Mouse (Mus musculus): Measurements from ENCODE around the gene Ostm1.

Gene Ostm1

DNA sequence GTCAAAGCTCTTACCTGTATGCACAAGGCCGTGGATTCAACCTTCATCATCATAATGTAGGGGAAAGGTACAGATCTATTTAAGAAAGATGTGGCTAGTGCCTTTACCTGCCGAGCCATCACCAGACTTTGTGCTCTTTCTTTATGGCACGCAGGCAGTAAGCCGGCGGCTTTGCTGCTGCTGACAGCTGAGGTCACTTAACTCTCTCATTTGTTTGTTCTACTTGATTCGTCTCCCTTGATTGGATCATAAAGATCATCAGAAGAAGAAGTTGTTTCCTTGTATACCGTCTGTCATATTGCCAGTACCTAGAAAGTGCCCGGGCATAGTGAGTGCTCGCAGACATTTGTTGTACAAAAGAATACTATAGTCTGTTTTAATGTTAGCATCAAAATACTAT is 114.8 kb downstream of the Ostm1 start:
- Histone ChIP-seq H3K27me3 (ENCODE audit: control insufficient read depth, insufficient read depth, low read length, poor library complexity, severe bottlenecking) (no peaks in the 10 kb centered on the region), H3K36me3 (ENCODE audit: control insufficient read depth, insufficient read depth, low read length, poor library complexity, severe bottlenecking) (peaks cover 9% of the 10 kb centered on the region)
- DNase-seq (ENCODE audit: low read depth, low spot score), result no peak

DNA sequence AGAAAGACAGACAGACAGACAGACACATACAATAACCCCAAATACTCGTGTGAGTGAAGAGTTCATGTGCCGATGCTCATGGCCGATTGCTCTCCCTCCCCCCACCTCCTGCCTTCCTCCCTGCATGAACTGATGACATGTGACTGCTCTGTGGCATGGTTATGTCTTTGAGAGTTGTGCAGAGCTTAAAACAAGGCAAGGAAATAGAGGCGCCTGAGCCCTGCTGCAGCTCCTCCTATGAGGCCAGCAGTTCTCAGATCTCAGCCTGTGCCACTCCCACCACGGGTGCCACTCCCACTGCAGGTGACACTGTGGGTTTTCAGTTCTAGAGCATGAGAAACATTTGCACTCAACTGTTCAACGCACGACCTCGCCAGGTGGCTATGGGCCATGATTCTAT is 115.4 kb downstream of the Ostm1 start:
- Histone ChIP-seq H3K27me3 (ENCODE audit: control insufficient read depth, insufficient read depth, low read length, poor library complexity, severe bottlenecking) (no peaks in the 10 kb centered on the region), H3K36me3 (ENCODE audit: control insufficient read depth, insufficient read depth, low read length, poor library complexity, severe bottlenecking) (peaks cover 12% of the 10 kb centered on the region)
- DNase-seq (ENCODE audit: low read depth, low spot score), result no peak

DNA sequence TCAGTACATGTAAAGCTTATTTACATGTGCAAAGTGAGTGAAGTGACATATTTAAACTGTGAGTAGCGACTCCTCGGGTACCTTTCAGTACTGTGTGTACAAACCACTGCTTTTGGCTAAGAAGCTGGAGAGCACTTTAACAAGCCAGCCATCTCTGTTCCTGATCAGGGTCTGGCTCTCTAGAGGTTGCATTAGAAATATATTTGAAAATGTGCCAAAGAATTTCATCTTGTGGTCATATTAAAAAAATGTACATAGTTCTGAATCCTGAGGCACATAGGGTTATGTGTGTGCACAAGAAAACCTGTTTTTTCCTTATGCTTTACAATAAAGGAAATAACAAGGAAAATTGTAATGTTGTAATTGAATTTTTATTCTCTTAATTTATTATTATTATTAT is 118.5 kb downstream of the Ostm1 start:
- H3K27me3 ChIP-seq (ENCODE audit: control insufficient read depth, insufficient read depth, low read length, poor library complexity, severe bottlenecking), result no peaks in the 10 kb centered on the region
- peaks cover 14% of the 10 kb centered on the region for H3K36me3 ChIP-seq (ENCODE audit: control insufficient read depth, insufficient read depth, low read length, poor library complexity, severe bottlenecking)
- DNase-seq (ENCODE audit: low read depth, low spot score), result no peak

DNA sequence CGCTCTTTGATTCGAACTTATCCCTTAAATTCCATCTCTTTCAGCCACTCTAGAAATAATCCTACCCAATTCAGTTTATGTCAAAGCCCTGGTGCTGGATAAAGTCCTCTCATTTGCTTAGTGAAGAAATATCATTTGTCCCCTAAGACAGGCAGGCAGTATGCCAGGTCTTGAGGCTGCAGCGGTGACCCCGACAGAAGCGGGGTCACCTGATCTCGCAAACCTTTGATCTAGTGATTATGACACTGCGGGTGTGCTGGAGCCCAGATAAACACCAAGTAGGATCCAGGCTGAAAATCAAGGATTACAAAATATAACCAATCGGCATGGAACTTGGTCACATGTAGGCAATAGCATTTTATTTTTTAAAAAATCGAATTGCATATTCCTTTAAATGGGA is 131.1 kb downstream of the Ostm1 start:
- Histone ChIP-seq H3K27me3 (ENCODE audit: control insufficient read depth, insufficient read depth, low read length, poor library complexity, severe bottlenecking) (no peaks in the 10 kb centered on the region), H3K36me3 (ENCODE audit: control insufficient read depth, insufficient read depth, low read length, poor library complexity, severe bottlenecking) (no peaks in the 10 kb centered on the region)
- no peak for DNase-seq (ENCODE audit: low read depth, low spot score)

DNA sequence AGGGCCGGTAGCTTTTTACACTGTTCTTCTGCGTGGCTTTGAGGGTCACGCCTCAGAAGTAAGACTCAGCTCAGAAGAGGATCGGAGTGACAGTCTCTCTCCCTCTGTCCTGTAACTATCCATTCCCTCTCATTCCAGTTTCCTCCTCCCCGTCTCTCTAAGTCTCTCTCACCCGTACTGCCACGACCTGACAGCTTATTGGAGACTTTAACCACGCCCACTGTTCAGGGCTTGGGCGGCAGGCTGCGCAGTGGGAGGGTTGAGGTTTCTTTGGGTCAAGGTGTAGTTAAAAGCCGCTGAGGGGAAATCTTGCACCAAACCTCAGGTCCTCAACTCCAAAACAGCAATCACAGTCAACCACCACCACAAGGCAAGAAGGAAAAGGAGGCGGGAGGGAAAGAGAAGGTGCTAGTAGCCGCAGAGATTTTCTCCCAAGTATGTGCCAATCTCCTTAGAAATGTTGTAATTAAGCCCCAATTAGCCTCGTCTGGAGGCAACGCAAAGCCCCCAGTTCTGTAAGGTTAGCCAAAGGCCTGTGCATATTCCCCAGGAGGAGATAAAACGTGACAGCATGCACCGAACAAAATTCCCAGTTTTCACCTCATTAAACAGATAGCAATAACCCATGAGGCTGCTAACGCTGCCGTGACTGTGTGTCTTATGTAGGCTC is 131.9 kb downstream of the Ostm1 start:
- no peaks in the 10 kb centered on the region for H3K36me3 ChIP-seq (ENCODE audit: control insufficient read depth, insufficient read depth, low read length, poor library complexity, severe bottlenecking)
- no peak for DNase-seq (ENCODE audit: low read depth, low spot score)
- H3K27me3 ChIP-seq (ENCODE audit: control insufficient read depth, insufficient read depth, low read length, poor library complexity, severe bottlenecking), result no peaks in the 10 kb centered on the region

DNA sequence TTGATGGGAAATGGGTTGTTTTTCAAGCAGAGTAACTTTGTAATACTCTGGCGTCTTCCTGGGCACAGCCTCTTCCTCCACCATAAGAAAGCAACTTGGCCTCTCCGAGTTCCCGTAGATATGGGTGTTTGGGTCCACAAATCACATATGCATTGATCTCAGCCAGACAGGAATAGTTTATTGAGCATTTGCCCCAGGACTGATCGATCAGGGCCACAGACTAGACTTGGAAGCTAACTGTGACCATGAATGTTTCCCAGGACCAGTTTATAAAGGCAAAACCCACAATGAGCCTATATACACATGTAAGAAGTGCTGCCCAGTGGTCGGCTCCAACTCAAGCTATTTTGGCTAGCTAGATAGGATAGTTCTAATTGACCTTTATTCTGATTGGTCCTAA is 138.5 kb downstream of the Ostm1 start:
- no peak for DNase-seq (ENCODE audit: low read depth, low spot score)
- Histone ChIP-seq H3K27me3 (ENCODE audit: control insufficient read depth, insufficient read depth, low read length, poor library complexity, severe bottlenecking) (no peaks in the 10 kb centered on the region), H3K36me3 (ENCODE audit: control insufficient read depth, insufficient read depth, low read length, poor library complexity, severe bottlenecking) (no peaks in the 10 kb centered on the region)

DNA sequence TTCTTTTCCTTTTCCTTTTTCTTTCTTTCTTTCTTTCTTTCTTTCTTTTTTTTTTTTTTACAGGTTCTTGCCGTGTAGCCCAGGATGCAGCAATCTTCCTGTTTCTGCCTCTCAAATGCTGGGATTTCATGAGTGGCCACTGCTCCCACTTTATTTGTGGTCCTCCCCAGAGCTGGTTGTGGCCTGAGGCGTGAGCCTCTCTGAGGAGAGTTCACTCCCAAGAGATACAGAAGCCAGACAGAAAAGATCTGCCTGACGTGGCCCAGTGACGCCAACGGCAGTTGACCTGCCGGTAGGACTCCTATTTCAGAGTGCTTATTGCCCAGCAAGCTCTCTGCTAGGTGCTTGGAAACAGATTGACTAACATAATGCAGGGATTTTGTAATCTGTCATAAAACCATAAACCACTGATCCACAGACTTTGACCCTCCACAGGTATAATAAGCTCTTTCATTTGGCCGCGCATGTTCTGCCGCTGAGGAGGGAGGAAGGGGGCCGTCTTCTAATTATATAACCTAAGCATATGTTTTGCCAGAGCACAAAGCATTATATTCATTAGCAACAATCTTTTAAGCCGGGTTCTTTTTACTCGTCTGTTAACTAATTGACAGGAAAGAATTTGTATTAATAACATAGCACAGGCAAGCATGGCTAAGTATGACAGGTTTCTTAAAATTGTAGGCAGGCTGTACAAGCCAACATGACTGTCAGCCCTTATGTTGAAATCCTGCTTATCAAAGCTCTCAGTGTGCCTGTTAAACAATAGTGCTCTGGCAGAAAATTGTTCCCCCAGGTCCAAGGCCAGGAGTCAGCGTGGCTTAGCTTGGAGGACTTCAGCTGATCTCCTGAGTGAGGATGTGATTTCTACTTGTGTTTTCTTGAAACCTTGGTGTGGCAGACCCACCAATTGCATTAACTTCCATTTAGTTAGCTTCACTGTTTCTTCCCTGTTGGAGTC is 139.9 kb downstream of the Ostm1 start:
- Histone ChIP-seq H3K27me3 (ENCODE audit: control insufficient read depth, insufficient read depth, low read length, poor library complexity, severe bottlenecking) (no peaks in the 10 kb centered on the region), H3K36me3 (ENCODE audit: control insufficient read depth, insufficient read depth, low read length, poor library complexity, severe bottlenecking) (no peaks in the 10 kb centered on the region)
- DNase-seq (ENCODE audit: low read depth, low spot score), result no peak

DNA sequence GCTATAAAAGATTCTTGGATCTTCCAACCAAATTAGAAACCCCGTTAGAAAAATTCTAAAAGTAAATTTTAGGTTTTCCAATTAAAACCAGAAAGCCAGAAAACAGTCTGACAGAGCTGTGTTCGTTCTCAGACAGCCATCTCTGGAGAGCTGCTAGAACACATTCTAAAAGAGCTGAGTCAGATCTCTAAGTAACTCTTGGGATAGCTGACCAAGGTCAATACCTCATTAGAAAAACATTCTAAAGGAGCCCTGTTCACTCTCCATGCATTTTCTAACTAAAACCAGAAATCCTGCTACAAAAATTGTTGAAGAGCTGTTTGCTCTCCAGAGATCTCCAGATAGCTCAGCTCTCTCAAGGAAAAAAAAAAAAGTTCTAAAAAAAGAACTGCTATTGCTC is 146.0 kb downstream of the Ostm1 start:
- Histone ChIP-seq H3K36me3 (ENCODE audit: control insufficient read depth, insufficient read depth, low read length, poor library complexity, severe bottlenecking) (no peaks in the 10 kb centered on the region), H3K27me3 (ENCODE audit: control insufficient read depth, insufficient read depth, low read length, poor library complexity, severe bottlenecking) (no peaks in the 10 kb centered on the region)
- no peak for DNase-seq (ENCODE audit: low read depth, low spot score)

DNA sequence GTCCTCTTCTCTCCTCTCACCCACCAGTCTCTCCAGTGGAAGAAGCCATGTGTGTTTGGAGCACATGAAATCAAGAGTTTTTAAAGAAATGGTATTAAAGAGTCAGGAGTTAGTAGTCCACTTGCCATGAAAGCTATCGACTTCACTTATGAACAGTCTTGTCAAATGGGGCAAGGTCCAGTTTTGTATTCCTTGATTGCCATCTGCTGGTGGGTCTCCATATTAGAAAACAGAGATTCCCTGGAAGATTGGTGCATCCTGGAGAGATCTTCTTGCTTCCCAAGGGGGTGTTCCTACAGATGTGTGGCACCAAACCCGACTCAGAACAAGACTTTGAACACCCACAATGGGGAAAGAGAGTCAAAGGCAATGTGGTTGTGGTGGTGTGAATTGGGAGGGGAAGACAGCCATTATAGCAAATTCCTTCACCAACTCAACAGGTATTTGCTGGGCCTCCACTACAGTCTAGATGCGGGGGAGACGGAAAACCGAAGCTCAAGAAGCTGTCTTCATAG is 151.0 kb downstream of the Ostm1 start:
- Histone ChIP-seq H3K36me3 (ENCODE audit: control insufficient read depth, insufficient read depth, low read length, poor library complexity, severe bottlenecking) (no peaks in the 10 kb centered on the region), H3K27me3 (ENCODE audit: control insufficient read depth, insufficient read depth, low read length, poor library complexity, severe bottlenecking) (no peaks in the 10 kb centered on the region)
- DNase-seq (ENCODE audit: low read depth, low spot score), result no peak

DNA sequence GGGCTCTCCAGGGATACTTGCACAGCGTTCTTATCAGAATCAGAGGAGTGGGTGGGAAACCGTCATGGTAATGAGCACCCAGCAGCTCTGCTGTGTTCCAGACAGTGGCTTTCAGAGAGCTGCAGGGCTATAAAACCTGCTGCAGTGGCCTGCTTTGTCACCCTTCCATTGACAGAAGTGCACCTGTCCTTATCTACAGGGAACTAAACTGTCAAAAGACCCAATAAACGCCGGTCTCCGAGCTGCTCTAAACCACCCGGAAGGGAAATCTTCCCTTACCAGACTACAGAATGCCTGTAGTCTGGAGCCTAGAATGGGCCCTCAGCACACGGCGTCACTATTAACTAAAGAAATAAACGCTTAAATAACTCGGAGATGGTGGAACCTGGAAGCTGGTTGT is 168.2 kb downstream of the Ostm1 start:
- Histone ChIP-seq H3K27me3 (ENCODE audit: control insufficient read depth, insufficient read depth, low read length, poor library complexity, severe bottlenecking) (no peaks in the 10 kb centered on the region), H3K36me3 (ENCODE audit: control insufficient read depth, insufficient read depth, low read length, poor library complexity, severe bottlenecking) (no peaks in the 10 kb centered on the region)
- no peak for DNase-seq (ENCODE audit: low read depth, low spot score)

All from splenic B cell, adult 2 months (primary cell).